Mouse (Mus musculus): ENCODE results near the gene Vmn1r118.
"Not testable (repeated sequence)": the region's sequence is repeated elsewhere in the genome, so short reads cannot be mapped to it uniquely, and the experiment has no call there.

Vmn1r118 gene

GRCm38 (mm10) chr7:20912247-20912646 lies at the start of gene Vmn1r118:
TSS of gene Vmn1r118 (minus strand) at chr7:20912347.
- not testable (repeated sequence) for DNase-seq

- DNase-seq = not testable (repeated sequence)
Observed at GRCm38 (mm10) chr7:20884021-20884420, 28.1 kb downstream of the Vmn1r118 start, which contains the start of gene Vmn1r117. TSS of gene Vmn1r117 (minus strand) at chr7:20884121.

- DNase-seq = not testable (repeated sequence)
Observed at GRCm38 (mm10) chr7:20871956-20872355, 40.2 kb downstream of the Vmn1r118 start, which contains the start of gene Vmn1r116. TSS of gene Vmn1r116 (plus strand) at chr7:20872256.
